Mouse (Mus musculus) forebrain, embryonic 11.5 days (tissue): ENCODE data around the gene Tmem108. TPM values are rescaled to one million over a fixed set of nuclear protein-coding genes. Genes with fewer than 3 reads are reported as not detected.
A peak's percentile ranks its signal among the peaks of the same experiment; 100 is the strongest.

Source experiments
- ATAC-seq: fragments of 200-750 bp; cut with Nextera tagmentation; replicated peaks from 2 replicates; pipeline ENCODE4 v1.8.0; 2017; ENCODE audit warnings: moderate TSS enrichment; ENCODE audit not compliant: low FRiP score
- DNase-seq: peaks from one replicate; pipeline ENCODE4 v3.0.0-alpha.2; 2017; ENCODE audit warnings: low spot score
- H3K27ac ChIP-seq: fragments of 300-500 bp; sonication (generic); 2 replicates; pipeline ENCODE4 v1.5.1; 2014; ENCODE audit warnings: low read depth, low read length
- H3K27me3 ChIP-seq: fragments of 300-500 bp; sonication (generic); 2 replicates; pipeline ENCODE4 v1.6.1; 2014; ENCODE audit warnings: mild to moderate bottlenecking, low read length, mixed read lengths; ENCODE audit not compliant: control insufficient read depth, insufficient read depth
- H3K36me3 ChIP-seq: fragments of 300-500 bp; sonication (generic); 2 replicates; pipeline ENCODE4 v1.6.1; 2014; ENCODE audit warnings: mild to moderate bottlenecking, low read length, moderate library complexity, mixed read lengths; ENCODE audit not compliant: control insufficient read depth, insufficient read depth
- H3K4me1 ChIP-seq: fragments of 300-500 bp; sonication (generic); replicated peaks from 2 replicates; pipeline ENCODE4 v1.6.1; 2014; ENCODE audit warnings: low read length, mixed read lengths; ENCODE audit not compliant: control insufficient read depth, insufficient read depth
- H3K4me2 ChIP-seq: fragments of 300-500 bp; sonication (generic); 2 replicates; pipeline ENCODE4 v1.6.1; 2014; ENCODE audit warnings: low read depth, mild to moderate bottlenecking, low read length, moderate library complexity, mixed read lengths; ENCODE audit not compliant: severe bottlenecking
- H3K4me3 ChIP-seq: fragments of 300-500 bp; sonication (generic); 2 replicates; pipeline ENCODE4 v1.5.1; 2014; ENCODE audit warnings: low read depth, low read length
- H3K9ac ChIP-seq: fragments of 300-500 bp; sonication (generic); 2 replicates; pipeline ENCODE4 v1.6.1; 2014; ENCODE audit warnings: low read length
- H3K9me3 ChIP-seq: fragments of 300-500 bp; sonication (generic); 2 replicates; pipeline ENCODE4 v1.6.1; 2016; ENCODE audit warnings: low read length, mixed read lengths; ENCODE audit not compliant: control insufficient read depth
- WGBS: fragments of 180-500 bp; shearing (Covaris S2); extraction: QIAGEN DNeasy Blood & Tissue Kit; methylation state at CpG from one replicate; pipeline ENCODE4 v1.1.7; 2014; 5-methylcytosine and 5-hydroxymethylcytosine counted together
- polyA plus RNA-seq: library from polyadenylated mRNA; unstranded; fragments of >200 nt; fragmentation: Nextera tagmentation; extraction: Ambion mirVana; gene quantifications from 2 replicates; pipeline ENCODE4 v1.2.1, GENCODE M21; 2014

Tmem108 gene
- polyA plus RNA-seq, 1 experiment from 2014 or later, result 27.2 TPM

GRCm38 (mm10) chr9:103627404-103627900 lies 134.2 kb downstream of the Tmem108 start:
- DNase-seq (no peak), ATAC-seq (no peak)
- Histone ChIP-seq H3K4me2 (no peak overlapping the region), H3K9ac (no peak overlapping the region), H3K4me3 (no peak overlapping the region), H3K9me3 (no peaks in the 10 kb centered on the region), H3K27ac (no peak overlapping the region), H3K36me3 (no peaks in the 10 kb centered on the region), H3K4me1 (no peaks in the 10 kb centered on the region; the same call in 1 of the 2 replicates), H3K27me3 (no peaks in the 10 kb centered on the region)
- WGBS, result 86% methylated on average over 8 of the region's 8 CpGs

DNA sequence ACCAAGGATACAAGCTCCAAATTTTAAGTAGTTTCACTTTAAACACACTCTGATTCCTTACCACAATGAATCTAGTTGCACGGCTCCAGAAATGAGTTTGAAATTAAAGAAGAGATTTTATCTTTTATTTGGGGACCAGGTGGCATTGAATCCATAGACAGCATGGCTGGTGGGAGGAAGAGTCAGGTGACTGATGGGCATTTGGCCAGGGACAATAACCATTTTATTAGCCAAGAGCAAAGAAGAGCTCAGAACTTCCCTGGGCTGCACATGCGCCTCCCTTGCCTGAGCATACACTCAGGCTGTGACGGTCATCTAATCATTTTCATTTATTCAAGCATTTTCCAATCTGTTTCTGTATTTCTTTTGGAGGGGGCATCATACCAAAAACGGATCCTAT lies 135.5 kb downstream of the Tmem108 start:
- H3K27ac ChIP-seq, result no peak overlapping the region
- WGBS, result 87% methylated on average over 4 of the region's 4 CpGs
- H3K9me3 ChIP-seq, result no peaks in the 10 kb centered on the region
- no peaks in the 10 kb centered on the region; the same call in 1 of the 2 replicates for H3K4me1 ChIP-seq
- DNase-seq (no peak), ATAC-seq (no peak)
- no peaks in the 10 kb centered on the region for H3K27me3 ChIP-seq
- no peak overlapping the region for H3K4me2 ChIP-seq
- H3K9ac ChIP-seq, result no peak overlapping the region
- H3K4me3 ChIP-seq, result no peak overlapping the region
- no peaks in the 10 kb centered on the region for H3K36me3 ChIP-seq

- DNase-seq, result peak; percentile 71
- no peaks in the 10 kb centered on the region for H3K27me3 ChIP-seq
- ATAC-seq, result 0 out of 2 replicates have a peak, but pooled peaks have one; percentile 55
- H3K4me1 ChIP-seq, result no peaks in the 10 kb centered on the region; the same call in 1 of the 2 replicates
- H3K27ac ChIP-seq, result no peak overlapping the region
- 46% methylated on average over 1 of the region's 1 CpGs for WGBS
- H3K9me3 ChIP-seq, result no peaks in the 10 kb centered on the region
- no peak overlapping the region for H3K9ac ChIP-seq
- H3K4me2 ChIP-seq, result no peak overlapping the region
- no peak overlapping the region for H3K4me3 ChIP-seq
- no peaks in the 10 kb centered on the region for H3K36me3 ChIP-seq
These were observed 137.0 kb downstream of the Tmem108 start for GRCm38 (mm10) chr9:103624649-103625048.

GRCm38 (mm10) chr9:103623560-103624316 lies 137.9 kb downstream of the Tmem108 start:
- no peaks in the 10 kb centered on the region for H3K9me3 ChIP-seq
- no peaks in the 10 kb centered on the region for H3K36me3 ChIP-seq
- no peak for ATAC-seq
- H3K4me2 ChIP-seq, result no peak overlapping the region
- no peaks in the 10 kb centered on the region for H3K4me1 ChIP-seq
- no peaks in the 10 kb centered on the region for H3K27me3 ChIP-seq
- WGBS, result 79% methylated on average over 19 of the region's 19 CpGs
- DNase-seq, result no peak
- no peak overlapping the region for H3K4me3 ChIP-seq
- H3K27ac ChIP-seq, result no peak overlapping the region
- H3K9ac ChIP-seq, result no peak overlapping the region

DNA sequence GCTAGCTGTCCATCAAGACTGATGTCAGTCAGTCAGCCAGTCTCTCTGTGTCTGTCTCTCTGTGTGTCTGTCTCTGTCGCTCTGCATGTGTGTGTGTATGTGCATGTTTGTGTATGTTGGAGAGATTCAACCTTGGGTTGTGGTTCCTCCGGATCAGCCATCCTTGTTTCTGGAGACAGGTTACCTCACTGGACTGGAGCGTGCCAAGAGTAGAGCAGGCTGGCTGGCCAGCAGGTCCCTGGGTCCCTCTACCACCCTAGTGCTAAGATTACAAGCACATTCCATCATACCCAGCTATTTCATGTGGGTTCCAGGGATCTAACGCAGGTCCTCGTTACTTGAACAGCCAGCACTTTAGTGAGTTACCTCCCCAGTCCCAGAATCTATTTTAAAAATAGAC lies 138.6 kb downstream of the Tmem108 start:
- Histone ChIP-seq H3K9ac (no peak overlapping the region), H3K36me3 (no peaks in the 10 kb centered on the region), H3K4me3 (no peak overlapping the region), H3K9me3 (no peaks in the 10 kb centered on the region), H3K27me3 (no peaks in the 10 kb centered on the region), H3K4me2 (no peak overlapping the region), H3K27ac (no peak overlapping the region), H3K4me1 (no peaks in the 10 kb centered on the region)
- no peak for DNase-seq
- ATAC-seq, result no peak
- 90% methylated on average over 5 of the region's 5 CpGs for WGBS

DNA sequence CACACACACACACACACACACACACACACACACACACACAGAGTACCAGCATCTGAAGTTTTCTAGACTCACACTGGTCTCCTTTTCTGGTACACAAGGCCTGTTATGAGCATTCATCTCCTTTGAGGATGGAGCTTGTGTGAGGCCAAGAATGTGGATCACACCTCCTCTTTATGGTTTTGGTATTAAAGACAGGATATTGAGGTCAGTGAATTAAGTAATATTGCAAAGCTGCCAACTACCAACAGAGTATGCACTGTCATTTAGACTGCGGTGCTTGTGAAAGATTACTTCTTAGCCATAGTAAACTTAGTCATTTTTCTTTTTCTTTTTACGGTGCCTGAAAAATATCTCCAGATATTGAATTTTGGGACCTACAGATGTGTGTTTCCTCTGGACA lies 139.8 kb downstream of the Tmem108 start:
- 95% methylated on average over 2 of the region's 2 CpGs for WGBS
- no peaks in the 10 kb centered on the region for H3K9me3 ChIP-seq
- ATAC-seq (no peak), DNase-seq (no peak)
- no peak overlapping the region for H3K27ac ChIP-seq
- no peaks in the 10 kb centered on the region for H3K27me3 ChIP-seq
- H3K9ac ChIP-seq, result no peak overlapping the region
- H3K36me3 ChIP-seq, result no peaks in the 10 kb centered on the region
- no peak overlapping the region for H3K4me2 ChIP-seq
- H3K4me1 ChIP-seq, result no peaks in the 10 kb centered on the region
- no peak overlapping the region for H3K4me3 ChIP-seq

DNA sequence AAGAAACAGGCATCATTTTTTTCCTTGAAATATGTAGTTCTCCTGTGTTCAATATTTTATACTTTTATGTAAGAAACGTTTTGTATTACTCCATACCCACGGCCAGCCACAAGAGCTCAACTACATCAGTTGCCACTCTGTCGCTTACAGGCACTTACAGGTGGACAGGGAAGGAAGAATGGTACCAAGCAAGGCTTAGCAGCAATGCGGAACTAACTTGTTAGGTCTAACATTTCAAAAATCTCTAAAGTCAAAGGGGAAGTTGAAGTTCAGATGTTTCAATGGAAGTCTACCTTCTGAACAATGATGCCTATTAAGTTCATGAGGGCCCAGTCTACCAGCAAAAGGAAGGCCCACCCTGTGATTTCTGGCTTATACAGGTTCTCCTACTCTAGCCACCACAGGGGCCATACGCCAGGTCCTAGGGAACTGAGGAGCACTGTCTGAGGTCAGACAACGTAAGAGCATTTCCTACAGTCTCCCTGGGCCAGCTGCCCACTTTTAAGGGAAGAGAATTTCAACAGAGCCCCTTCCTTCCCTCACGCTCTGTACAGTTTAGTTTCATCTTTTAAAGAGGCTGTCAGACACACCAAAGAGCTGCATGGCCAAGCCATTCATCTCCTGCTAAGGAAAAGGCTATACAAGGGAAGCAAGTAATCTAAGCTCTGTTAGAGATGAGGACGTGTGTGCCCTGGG lies 141.0 kb downstream of the Tmem108 start:
- H3K4me3 ChIP-seq, result no peak overlapping the region
- no peaks in the 10 kb centered on the region for H3K27me3 ChIP-seq
- ATAC-seq (no peak), DNase-seq (no peak)
- no peaks in the 10 kb centered on the region for H3K36me3 ChIP-seq
- H3K27ac ChIP-seq, result no peak overlapping the region
- H3K4me2 ChIP-seq, result no peak overlapping the region
- no peak overlapping the region for H3K9ac ChIP-seq
- no peaks in the 10 kb centered on the region for H3K9me3 ChIP-seq
- H3K4me1 ChIP-seq, result no peaks in the 10 kb centered on the region
- 94% methylated on average over 8 of the region's 8 CpGs for WGBS

DNA sequence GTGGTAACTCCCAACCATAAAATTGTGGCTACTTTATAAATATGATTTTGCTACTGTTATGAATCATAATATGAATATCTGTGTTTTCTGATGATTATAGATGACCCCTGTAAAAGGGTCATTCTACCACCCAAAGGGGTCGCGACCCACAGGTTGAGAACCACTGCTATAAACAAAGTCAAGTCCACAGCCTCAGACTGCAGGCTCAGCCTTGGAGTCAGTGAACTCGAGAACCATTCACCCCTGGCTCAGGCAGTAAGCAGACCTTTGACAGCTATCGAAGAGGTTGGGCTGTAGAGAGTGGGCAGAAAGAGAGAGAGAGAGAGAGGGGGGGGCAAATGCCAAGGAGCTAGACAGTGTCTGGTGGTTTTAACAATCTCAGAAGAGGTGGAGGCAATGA lies 147.4 kb downstream of the Tmem108 start:
- Histone ChIP-seq H3K9ac (no peak overlapping the region), H3K27me3 (no peaks in the 10 kb centered on the region), H3K36me3 (no peaks in the 10 kb centered on the region), H3K27ac (no peak overlapping the region), H3K9me3 (no peaks in the 10 kb centered on the region), H3K4me3 (no peak overlapping the region), H3K4me1 (no peaks in the 10 kb centered on the region), H3K4me2 (no peak overlapping the region)
- DNase-seq, result no peak
- no peak for ATAC-seq
- 95% methylated on average over 4 of the region's 4 CpGs for WGBS
